Mouse (Mus musculus) erythroid progenitor cell, adult 5-6 weeks (primary cell): ENCODE measurements at regions not wholly inside any gene's neighbourhood (a gene's known extent, or its start where the extent isn't known, plus 50 kb on each side); places are given as distances from the start of the nearest gene placed in this dataset.

Source experiments
- ATAC-seq: replicated peaks from 2 replicates; pipeline ENCODE4 v1.8.0; 2016; ENCODE audit warnings: moderate number of reproducible peaks, mild to moderate bottlenecking, moderate TSS enrichment, inconsistent platforms; ENCODE audit not compliant: poor library complexity, low FRiP score, severe bottlenecking

DNA sequence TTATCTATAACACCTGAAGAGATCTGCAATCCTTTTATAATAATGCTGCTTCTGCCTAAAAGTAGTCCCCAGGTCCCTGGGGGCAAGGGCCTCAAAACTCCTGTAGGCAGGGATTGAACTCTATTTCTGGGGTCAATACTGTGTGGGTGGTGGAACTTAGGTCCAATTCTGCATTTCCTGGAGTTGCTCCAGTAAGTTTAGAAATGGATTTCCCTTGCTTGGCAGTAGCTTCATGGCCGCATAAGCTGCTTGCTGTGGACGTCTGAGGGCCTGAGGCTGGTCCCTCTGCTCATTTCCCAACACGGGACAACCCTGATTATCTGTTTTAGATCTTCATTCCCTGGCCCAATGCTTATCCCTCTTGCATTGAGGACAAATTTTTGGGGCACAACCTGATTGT, 118.0 kb upstream of the Peli1 start:
- no peak for ATAC-seq

DNA sequence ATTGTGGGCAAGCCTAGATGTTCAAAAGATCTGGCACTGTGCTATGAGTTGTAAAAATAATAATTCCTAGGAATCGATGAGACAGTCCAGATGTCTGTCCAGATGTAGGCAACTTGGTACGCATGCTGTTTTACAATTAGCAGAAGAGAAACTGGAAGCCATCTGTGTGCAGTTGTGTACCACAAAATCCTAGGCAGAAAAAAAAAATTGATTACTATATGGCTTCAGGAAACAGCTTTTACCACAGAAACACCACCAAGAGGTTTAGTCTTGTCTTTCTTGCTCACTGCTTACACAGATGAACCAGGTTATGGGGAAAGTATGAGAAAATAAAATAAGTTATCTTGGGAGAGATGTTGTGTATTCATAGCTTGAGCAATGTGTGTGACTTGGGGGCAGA, 109.5 kb upstream of the Peli1 start:
- ATAC-seq = no peak

DNA sequence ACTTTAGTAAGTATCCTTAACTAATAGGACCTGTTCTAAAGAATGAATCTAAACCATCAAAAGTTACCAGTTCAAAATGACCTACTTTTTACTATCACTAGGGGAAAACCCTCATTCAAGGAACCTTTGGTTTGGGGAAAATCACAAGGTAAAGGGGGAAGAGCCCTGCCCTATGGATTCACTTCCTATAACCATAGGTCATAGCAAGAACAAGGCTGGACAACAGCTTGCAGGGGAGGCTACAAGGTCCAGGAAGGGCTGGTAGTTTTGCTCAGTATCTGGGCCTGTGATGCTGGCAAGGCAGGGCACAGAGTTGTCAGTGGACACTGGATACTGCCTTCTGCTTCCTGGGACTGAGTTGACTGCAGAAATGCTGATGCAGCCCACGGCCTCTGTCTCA, 109.1 kb upstream of the Peli1 start:
- 0 out of 2 replicates have a peak, but pooled peaks have one; percentile 19 for ATAC-seq

DNA sequence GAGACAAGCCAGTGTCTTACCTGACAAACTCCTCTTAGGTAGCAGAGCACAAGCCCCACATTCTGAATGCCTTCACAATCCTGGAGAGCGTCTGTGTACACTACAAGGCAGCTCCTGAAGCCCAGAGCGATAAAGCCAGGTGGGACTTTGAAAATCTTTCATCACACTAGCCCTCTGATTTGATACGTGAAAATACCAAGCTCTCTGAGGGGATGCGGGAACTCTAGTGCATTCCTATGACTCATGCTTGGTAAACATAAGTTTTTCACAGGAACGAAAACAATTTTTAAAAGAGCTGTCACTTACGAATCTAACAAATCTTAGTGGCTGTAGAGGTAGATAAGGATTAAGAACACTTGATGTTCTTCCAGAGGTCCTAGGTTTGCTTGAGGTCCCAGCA, 108.6 kb upstream of the Peli1 start:
- no peak for ATAC-seq

DNA sequence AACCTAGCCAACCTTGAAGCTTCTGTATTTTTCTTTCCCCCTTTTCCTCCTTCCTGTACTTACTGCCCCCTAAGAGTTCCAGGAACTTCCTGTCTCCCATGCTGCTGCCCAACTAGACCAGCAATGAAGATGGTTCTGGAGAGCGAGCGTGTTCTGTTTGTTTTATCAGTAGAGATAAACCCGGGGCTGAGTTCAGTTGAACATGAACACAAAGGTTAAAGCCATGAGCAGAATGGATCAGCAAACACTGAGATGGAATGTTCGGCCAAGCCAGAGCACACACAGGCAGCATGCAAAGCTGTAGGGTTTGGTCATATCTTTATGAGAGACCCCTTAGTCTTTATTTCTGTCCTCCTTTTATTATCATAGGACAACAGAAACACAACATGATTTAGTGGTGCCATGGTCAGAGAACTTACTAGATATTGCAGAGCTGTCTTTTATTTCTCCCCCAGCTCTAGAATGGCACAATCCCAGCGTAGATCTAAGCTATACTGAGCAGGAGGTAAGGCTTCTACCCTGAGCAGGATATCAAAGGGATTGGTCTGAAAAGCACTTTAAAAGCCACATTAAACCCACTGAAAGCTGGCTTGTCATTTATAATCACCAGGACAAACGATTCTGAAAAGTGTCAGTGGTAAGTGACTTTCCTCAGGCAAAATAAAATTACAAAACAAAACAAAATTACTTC, 105.9 kb upstream of the Peli1 start:
- ATAC-seq = no peak

DNA sequence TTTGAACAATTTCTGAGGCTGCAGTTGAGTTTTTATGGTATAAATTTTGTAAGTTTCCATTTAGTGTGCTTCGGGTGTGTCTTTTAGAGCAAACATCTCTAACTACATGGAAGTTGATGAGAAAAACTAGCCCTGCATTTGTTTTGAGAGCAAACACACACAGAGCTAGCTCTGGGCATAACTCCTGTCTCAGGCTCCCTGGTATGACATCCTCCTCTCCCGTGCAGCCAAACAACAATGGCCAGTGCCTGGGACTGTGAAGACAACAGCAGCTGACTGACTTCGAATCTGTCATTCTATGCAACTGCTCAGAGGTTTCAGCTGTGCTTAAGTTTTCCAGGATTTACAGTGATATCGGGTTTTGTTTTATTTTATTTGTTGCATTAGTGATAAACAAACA, 105.3 kb upstream of the Peli1 start:
- no peak for ATAC-seq

DNA sequence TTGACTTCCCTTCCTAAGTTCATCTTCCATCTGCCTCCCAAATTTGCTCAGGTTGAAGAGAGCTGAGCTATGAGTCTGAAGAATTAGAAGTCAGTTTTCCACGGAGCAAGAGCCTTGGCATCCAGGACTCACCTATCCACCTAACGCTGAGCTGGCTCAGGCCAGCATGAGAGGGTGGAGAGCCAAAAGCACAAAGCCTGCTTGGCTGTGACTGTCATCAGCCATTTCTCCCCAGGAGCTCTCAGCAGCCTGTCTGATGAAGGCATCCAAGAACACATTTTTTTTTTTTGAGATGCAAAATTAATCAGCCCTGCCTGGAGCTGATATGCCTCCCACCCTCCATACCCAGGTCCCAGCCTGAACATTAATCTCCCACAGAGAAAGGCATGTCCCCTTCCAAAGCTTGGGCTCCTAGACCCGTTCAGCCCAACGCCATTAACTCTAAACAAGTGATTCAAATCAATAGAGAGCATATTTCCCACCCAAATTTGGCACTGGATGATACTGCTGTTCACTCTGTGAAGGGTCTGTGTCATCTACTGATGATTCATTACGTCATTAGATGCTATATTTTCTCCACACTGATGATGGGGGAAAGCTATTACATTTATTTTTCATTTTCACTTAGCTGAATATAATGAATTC, 103.8 kb upstream of the Peli1 start:
- 0 out of 2 replicates have a peak, but pooled peaks have one; percentile 3 for ATAC-seq

DNA sequence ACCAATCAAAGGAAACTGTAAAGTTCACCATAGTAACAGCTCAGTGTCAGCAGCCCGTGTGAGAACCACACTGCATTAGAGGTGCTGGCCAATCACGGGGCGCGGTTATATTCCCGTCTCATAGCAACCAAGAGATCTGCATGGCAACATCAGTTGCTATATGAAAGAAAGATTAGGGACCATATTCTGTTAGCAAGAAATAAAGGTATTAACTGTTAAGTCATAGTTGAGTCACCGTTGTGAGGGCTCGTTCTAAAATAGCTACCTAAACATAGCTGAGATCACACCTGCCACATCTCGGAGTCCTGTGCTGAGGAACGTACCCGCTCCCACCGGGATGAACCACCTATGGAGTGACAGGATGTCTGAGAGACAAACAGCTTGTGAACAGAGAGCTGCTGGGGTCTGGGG, 103.2 kb upstream of the Peli1 start:
- ATAC-seq = no peak

DNA sequence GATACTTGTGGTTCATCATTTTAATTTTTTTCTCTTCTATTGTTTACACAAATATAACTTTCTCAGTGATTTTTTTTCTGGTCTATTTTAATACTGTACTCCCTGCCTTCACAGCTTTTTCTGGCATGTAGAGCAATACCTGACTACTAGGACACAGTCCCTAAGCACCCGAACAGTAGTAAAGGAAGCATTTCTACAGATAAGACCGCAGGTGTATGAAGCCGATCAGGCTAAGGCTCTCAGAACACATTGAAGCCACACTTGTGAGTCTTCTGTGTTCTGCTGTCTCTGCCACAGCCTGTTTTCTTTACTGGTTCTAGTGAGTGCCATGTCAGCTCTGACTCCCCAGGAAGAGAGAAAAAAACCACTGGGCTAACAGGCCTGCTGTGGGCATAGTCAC, 102.2 kb upstream of the Peli1 start:
- ATAC-seq = no peak

DNA sequence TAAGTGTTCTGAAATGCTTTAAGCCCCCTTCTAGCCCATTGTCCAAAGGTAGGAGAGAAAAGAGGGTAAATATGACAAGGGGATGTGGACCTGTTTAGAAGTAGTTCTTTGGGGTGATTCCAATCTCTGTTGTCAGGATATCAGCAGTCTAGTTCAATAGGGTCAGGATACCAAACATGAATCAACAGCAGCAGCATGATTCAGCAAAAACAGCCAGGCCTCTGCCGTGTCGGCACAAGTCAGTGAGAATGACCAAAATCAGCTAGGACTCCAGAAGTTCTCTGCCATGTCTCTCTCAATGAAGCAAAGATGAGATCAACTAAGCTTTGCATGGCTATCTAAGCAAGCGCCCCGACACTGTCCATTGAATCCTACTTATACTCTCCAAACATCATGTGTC, 97.5 kb upstream of the Peli1 start:
- ATAC-seq = no peak

DNA sequence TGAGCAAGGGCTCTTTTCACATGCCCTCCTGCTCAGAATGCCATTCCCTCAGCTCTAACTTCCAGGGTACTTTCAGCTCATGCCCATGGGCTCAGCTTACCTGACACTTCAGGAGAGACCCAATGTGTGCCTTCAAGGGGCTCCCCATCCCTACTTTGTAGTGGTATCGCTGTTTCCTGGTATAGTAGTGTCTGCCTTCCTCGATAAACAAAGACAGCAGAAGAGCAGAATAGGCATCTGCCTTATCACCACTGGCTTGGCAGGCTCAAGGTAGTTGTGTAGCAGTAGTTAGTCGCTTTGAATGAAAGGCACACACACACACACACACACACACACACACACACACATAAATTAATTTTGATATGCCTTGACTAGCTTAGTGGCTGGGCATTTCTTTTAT, 89.7 kb upstream of the Peli1 start:
- ATAC-seq = no peak

DNA sequence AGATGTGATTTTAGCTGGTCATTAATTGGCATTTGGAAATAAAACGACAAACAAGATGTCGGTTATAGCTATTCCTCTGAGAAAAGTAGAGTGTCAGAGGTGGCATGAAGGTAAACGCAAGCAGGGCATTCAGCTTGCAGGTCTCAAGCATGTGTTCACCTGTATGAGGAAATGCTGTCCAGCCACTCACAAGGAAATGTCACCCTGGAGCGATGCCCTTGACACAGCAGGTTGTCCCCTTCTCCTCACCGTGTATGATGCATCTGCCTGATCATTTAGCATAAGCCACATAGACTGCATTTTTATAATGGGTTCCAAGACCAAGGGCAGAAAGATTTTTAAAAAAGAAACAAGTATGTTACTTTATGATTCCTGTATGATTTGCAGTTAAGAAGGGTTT, 83.9 kb upstream of the Peli1 start:
- no peak for ATAC-seq

DNA sequence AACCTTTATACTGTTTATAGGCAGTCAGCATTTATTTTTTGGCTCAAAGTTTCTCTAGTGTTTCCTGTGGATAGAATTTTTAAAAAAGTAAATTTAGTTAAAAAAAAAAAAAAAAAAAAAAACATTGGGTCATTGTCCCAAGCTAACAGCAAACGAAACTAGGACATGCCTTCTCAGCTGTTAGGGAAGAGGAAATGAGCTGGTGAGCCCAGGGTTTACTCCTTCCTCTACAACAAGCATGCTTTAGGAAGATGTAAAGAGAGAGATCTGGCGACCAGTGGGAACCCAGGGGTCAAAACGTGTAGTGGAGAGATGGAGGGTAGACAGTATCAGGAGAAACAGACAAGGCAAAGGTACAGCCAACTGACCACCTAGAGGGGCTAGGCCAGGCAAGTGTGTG, 81.6 kb upstream of the Peli1 start:
- no peak for ATAC-seq

DNA sequence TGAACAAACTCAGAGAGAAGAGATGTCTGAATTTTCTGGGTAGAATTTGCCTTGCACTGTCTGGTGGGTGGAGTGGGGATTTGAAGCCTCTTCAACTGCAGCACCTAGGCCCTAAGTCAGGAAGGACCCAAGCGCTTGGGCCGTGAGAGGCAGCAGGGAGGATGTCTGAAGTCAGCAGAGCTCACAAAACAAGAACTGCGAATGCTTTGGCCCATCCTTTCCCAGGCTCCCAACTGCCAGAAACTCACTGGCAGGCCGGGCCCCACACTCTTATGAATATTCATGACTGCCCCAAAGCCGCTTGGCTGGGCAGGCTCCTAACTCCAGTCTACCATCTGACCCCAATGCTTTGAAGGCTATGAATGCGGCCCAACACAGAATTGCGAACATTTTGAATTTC, 80.2 kb upstream of the Peli1 start:
- ATAC-seq = no peak

DNA sequence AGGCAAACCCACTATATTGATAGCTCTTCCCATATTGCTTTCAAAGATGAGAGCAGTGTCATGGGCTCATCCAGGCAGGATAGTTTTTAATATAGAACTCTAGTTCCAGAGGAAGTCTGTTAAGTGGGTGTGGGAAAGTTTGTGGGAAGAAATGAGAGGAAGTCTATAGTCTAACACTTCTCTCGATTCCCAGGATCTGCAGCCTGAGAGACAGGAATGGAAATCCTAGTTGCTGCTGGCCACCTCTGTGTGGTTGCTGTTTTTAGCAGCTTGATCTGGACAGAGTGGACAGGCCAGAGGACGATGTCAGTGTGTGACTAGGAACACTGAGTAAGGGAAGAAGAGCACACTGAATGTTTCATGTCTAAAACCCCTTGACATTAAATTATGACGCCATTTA, 76.8 kb upstream of the Peli1 start:
- ATAC-seq = no peak

DNA sequence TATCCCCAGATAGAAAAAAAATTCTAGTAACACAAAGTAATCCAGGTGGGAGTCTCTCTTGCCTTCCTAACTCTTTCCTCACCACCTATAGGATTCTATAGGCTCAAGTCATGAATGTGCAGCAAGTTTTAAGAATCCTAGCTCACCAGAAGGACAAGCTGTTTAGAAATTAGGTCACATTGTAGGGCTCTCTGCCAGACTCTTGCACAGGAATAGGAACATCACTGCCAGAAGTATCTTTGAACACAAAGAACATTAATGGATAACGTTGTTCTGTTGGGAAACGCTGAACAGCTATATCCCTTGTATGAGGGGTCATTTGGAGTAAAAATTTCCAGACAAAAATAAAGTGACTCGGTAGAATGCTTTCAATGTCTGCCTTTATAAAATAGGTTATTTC, 75.6 kb upstream of the Peli1 start:
- ATAC-seq = no peak

DNA sequence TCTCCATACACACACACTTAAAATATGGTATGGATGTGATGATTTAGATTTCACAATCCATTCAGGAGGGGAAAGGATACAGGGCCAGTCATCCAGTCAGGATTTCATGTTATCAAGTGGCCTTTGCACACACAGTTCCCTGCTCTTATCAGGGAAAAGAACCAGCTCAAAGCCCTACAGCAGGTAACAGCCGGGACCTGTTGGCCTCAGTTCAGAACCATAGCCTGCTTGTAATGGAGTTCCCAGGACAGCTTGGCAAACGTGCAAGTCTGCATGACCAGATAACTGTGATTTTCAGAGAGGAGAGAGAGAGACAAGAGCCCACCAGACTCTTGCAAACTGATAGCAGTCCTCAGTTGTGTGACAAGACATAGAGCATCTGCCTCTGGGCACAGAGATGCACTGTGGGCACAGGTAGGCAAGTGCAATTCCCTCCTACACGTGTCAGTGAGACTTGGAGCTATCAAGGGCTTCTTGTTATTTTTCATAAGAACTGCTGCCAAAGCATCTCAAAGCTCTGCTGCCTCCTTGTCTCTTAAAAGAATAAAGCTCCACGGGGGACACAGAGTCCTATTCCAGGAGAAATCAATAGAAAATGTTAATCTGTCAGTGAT, 74.9 kb upstream of the Peli1 start:
- ATAC-seq = no peak

DNA sequence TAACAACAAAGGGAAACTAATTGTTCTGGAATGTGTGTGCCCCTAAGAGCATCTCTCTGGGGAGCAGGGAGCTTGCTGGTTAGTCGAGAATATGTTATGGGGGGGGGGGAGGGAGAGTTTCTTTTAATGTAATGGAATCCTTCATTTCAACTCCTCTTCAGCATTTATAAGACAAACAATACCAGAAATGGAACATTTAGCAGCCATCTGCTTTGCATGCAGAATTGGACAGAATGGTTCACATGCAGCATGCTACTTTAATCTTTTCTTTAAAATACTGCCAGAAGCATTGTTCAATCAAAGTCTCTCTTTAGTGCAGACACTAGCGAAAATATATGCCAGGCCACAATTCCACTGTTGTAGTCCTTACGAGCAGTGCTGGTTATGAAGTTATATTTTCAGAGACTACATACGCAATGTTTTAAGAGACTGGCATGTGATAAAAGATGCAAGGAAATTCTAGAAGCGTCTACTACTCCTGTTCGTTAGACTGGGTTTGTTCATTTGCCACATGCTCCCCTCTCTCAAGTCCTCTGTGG, 74.2 kb upstream of the Peli1 start:
- no peak for ATAC-seq

DNA sequence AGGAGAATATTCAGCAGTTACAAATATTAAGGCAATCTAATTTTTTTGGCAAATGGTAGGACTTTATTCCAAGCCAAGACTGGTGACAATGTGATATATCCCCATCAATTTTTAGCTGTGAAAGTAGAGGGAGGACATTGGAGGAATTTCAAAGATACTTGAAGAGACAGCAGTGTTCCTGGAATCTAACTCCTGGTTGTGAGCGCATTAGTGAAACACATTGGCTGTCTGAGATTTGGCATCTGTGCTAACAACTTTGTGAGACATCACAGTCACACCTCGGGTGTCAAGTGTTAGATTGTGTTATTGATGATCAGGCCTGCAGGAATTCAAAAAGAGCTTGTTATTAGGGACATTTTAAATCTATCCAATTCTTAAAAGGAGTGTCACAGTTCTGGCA, 71.3 kb upstream of the Peli1 start:
- no peak for ATAC-seq

DNA sequence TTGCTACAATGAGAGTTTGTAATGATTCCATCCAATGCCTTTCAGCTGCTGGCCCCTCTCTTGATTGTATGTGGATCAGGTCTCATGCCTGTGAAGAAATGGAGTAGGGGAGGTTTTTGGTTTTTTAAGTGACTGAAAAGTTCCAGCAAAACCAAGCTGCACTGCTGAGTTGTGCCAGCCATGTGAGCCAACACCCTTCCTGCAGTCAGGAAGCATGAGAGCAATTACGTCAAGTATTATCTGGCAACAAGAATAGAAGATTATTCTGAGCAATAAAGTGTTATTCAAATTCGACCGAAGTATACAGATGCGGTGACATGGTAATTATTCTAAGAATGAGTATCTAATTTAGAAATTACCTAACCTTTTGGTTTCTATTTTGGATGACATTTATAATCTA, 67.0 kb upstream of the Peli1 start:
- ATAC-seq = no peak

DNA sequence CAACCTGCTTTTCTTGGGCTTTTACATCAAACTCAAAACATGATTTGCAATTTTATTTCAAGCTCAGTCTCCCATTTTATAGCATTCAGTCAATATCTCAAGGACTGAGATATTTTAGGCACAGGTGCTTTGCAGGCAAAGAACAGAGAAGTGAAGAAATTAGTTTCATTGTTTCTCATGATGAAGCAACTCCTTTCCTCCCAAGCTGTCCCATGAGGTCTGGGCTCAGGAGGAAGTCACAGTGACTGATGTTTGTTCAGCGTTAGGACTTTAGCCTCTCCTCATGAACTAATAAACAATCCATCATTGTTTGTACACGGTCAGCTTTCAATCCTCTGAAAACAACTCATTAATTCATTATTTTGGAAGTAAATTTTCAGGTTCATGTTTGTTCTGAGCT, 66.6 kb upstream of the Peli1 start:
- no peak for ATAC-seq
